Mouse (Mus musculus): ENCODE data around the gene 4930402H24Rik.
A peak's percentile ranks its signal among the peaks of the same experiment; 100 is the strongest.

4930402H24Rik gene

GRCm38 (mm10) chr2:130905751-130906583 lies at the start of gene 4930402H24Rik, which contains the start of gene Atrn:
Gene 4930402H24Rik, minus strand, starts transcription at chr2:130906406.
Gene Atrn, plus strand, starts transcription at chr2:130906495.
- peak; percentile 99 for DNase-seq

- DNase-seq: peak; percentile 94 to 95
Measured at GRCm38 (mm10) chr2:130950548-130950947, 44.3 kb upstream of the 4930402H24Rik start.

- DNase-seq: no peak
Measured at GRCm38 (mm10) chr2:130949781-130950180, 43.6 kb upstream of the 4930402H24Rik start.

GRCm38 (mm10) chr2:130932865-130933264 lies 26.7 kb upstream of the 4930402H24Rik start:
- DNase-seq: no peak

- no peak for DNase-seq
Measured at GRCm38 (mm10) chr2:130929994-130930393, 23.8 kb upstream of the 4930402H24Rik start.

- DNase-seq: no peak
Measured at GRCm38 (mm10) chr2:130928530-130928929, 22.3 kb upstream of the 4930402H24Rik start.

- no peak for DNase-seq
Measured at GRCm38 (mm10) chr2:130928031-130928430, 21.8 kb upstream of the 4930402H24Rik start.

GRCm38 (mm10) chr2:130924950-130925349 lies 18.7 kb upstream of the 4930402H24Rik start:
- no peak for DNase-seq

GRCm38 (mm10) chr2:130919062-130919593 lies 12.9 kb upstream of the 4930402H24Rik start:
- DNase-seq: no peak

GRCm38 (mm10) chr2:130917686-130918085 lies 11.5 kb upstream of the 4930402H24Rik start:
- no peak for DNase-seq

GRCm38 (mm10) chr2:130916521-130917147 lies 10.4 kb upstream of the 4930402H24Rik start:
- no peak for DNase-seq

GRCm38 (mm10) chr2:130914873-130915272 lies 8.7 kb upstream of the 4930402H24Rik start:
- DNase-seq: no peak

GRCm38 (mm10) chr2:130911691-130912090 lies 5.5 kb upstream of the 4930402H24Rik start:
- no peak for DNase-seq

GRCm38 (mm10) chr2:130906584-130907315 lies 544 bp upstream of the 4930402H24Rik start:
- peak; percentile 71 for DNase-seq

GRCm38 (mm10) chr2:130898783-130899182 lies 7.4 kb downstream of the 4930402H24Rik start:
- DNase-seq: no peak

GRCm38 (mm10) chr2:130897856-130898255 lies 8.3 kb downstream of the 4930402H24Rik start:
- no peak for DNase-seq

GRCm38 (mm10) chr2:130896944-130897343 lies 9.3 kb downstream of the 4930402H24Rik start:
- DNase-seq: no peak

GRCm38 (mm10) chr2:130887456-130887855 lies 18.8 kb downstream of the 4930402H24Rik start:
- DNase-seq: no peak

- DNase-seq: no peak
Measured at GRCm38 (mm10) chr2:130886983-130887382, 19.2 kb downstream of the 4930402H24Rik start.

- peak; percentile 19 to 35 for DNase-seq
Measured at GRCm38 (mm10) chr2:130877376-130877775, 28.8 kb downstream of the 4930402H24Rik start.

- DNase-seq: no peak
Measured at GRCm38 (mm10) chr2:130870916-130871315, 35.3 kb downstream of the 4930402H24Rik start.

- DNase-seq: no peak
Measured at GRCm38 (mm10) chr2:130862091-130862490, 44.1 kb downstream of the 4930402H24Rik start.

- no peak for DNase-seq
Measured at GRCm38 (mm10) chr2:130852964-130853363, 53.2 kb downstream of the 4930402H24Rik start.

All from cerebellum, postnatal 10 days (tissue).